Mouse (Mus musculus): ENCODE results near the gene S100a8.

DNA sequence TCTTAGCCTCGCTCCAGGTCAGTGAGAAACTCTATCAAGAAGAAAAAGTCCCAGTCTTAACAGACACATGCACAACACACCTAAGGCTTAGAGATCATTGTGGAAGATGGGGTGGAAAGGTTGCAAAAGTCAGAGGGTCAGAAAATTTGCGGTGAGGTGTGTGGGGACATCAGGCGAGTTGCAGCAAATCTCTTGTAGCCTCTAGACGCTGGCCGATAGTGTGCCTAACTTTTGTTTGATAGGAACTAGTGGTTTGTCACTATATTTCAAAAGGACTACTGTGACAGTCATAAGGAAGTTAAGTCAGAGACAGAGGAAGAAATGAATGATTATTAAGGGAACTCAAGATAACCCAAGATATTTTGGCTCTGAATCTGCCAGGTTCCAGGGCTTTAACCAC is 41.4 kb upstream of the S100a8 start:
- no peak for TF ChIP-seq CTCF (IDR thresholded peaks at IDR 0.05; ENCODE audit: control insufficient read depth, insufficient read depth, insufficient read length)
- no peak for TF ChIP-seq MYOG (IDR thresholded peaks at IDR 0.05; ENCODE audit: control insufficient read depth, extremely low read depth, insufficient read length)
- TF ChIP-seq USF1 (IDR thresholded peaks at IDR 0.05; ENCODE audit: low read depth) = no peak
- no peak for TF ChIP-seq FOSL1 (IDR thresholded peaks at IDR 0.05; ENCODE audit: insufficient read depth, low read length, poor library complexity, severe bottlenecking)
- TF ChIP-seq CEBPB (IDR thresholded peaks at IDR 0.05; ENCODE audit: low read depth) = no peak
- TF ChIP-seq MAX (IDR thresholded peaks at IDR 0.05) = no peak

All from C2C12 (cell line).